Mouse (Mus musculus): ENCODE data around the gene Gm16253. TPM values are rescaled to one million over a fixed set of nuclear protein-coding genes. Genes with fewer than 3 reads are reported as not detected.
A peak's percentile ranks its signal among the peaks of the same experiment; 100 is the strongest.
"Not testable (repeated sequence)": the region's sequence is repeated elsewhere in the genome, so short reads cannot be mapped to it uniquely, and the experiment has no call there.

Gm16253 gene
- polyA plus RNA-seq, 1 experiment from 2014 or later, result 2.1 TPM

GRCm38 (mm10) chr3:96606007-96606406 lies 29.2 kb downstream of the Gm16253 start:
- peaks cover 41% of the 10 kb centered on the region for H3K4me1 ChIP-seq
- H3K36me3 ChIP-seq (replicated peaks); ATAC-seq (replicated peaks); H3K9me3 ChIP-seq; H3K4me2 ChIP-seq; H3K9ac ChIP-seq; H3K27ac ChIP-seq; H3K27me3 ChIP-seq (replicated peaks); H3K4me3 ChIP-seq: not testable (repeated sequence)
- 85% methylated on average over 4 of the region's 4 CpGs for WGBS

- H3K4me1 ChIP-seq, result peaks cover 41% of the 10 kb centered on the region
- H3K9me3 ChIP-seq, result no peaks in the 10 kb centered on the region
- H3K27me3 ChIP-seq (replicated peaks), result no peaks in the 10 kb centered on the region
- no peak overlapping the region for H3K4me2 ChIP-seq
- H3K9ac ChIP-seq, result no peak overlapping the region
- ATAC-seq (replicated peaks), result no peak
- WGBS, result 89% methylated on average over 4 of the region's 4 CpGs
- no peak overlapping the region for H3K4me3 ChIP-seq
- H3K36me3 ChIP-seq (replicated peaks), result no peaks in the 10 kb centered on the region
- no peak overlapping the region for H3K27ac ChIP-seq
Measured at GRCm38 (mm10) chr3:96606618-96607017, 29.8 kb downstream of the Gm16253 start.

- Histone ChIP-seq H3K4me3 (no peak overlapping the region), H3K36me3 (replicated peaks) (peaks cover 49% of the 10 kb centered on the region), H3K4me2 (no peak overlapping the region), H3K9ac (no peak overlapping the region), H3K27me3 (replicated peaks) (no peaks in the 10 kb centered on the region), H3K27ac (no peak overlapping the region), H3K9me3 (no peaks in the 10 kb centered on the region), H3K4me1 (no peaks in the 10 kb centered on the region)
- 94% methylated on average over 3 of the region's 3 CpGs for WGBS
- no peak for ATAC-seq (replicated peaks)
Measured at GRCm38 (mm10) chr3:96617941-96618340, 41.2 kb downstream of the Gm16253 start.

GRCm38 (mm10) chr3:96623201-96623600 lies 46.4 kb downstream of the Gm16253 start:
- H3K27ac ChIP-seq, result no peak overlapping the region
- no peaks in the 10 kb centered on the region for H3K27me3 ChIP-seq (replicated peaks)
- H3K4me3 ChIP-seq, result no peak overlapping the region
- H3K36me3 ChIP-seq (replicated peaks), result peaks cover 30% of the 10 kb centered on the region
- ATAC-seq (replicated peaks), result no peak
- H3K9me3 ChIP-seq, result no peaks in the 10 kb centered on the region
- 95% methylated on average over 4 of the region's 4 CpGs for WGBS
- no peak overlapping the region for H3K4me2 ChIP-seq
- no peaks in the 10 kb centered on the region for H3K4me1 ChIP-seq
- no peak overlapping the region for H3K9ac ChIP-seq

- ATAC-seq (replicated peaks), result peak; percentile 96
- under 1% methylated on average over 48 of the region's 48 CpGs for WGBS
- H3K4me2 ChIP-seq, result peak within 1 kb of the TSS; percentile 70
- peak within 1 kb of the TSS; percentile 73 for H3K4me3 ChIP-seq
- H3K27ac ChIP-seq, result peak within 1 kb of the TSS; percentile 79
- H3K27me3 ChIP-seq (replicated peaks), result no peaks in the 10 kb centered on the region
- peaks cover 20% of the 10 kb centered on the region for H3K4me1 ChIP-seq
- H3K36me3 ChIP-seq (replicated peaks), result peaks cover 7% of the 10 kb centered on the region; the same call in 1 of the 2 replicates
- H3K9me3 ChIP-seq, result no peaks in the 10 kb centered on the region
- H3K9ac ChIP-seq, result peak within 1 kb of the TSS; percentile 64
Measured at GRCm38 (mm10) chr3:96629729-96630600, 53.2 kb downstream of the Gm16253 start, which contains the start of gene Rbm8a. Rbm8a (plus strand) TSS chr3:96629933.

Other genes starting within 250 kb of the Gm16253 start
- gene BC107364, start 124.7 kb upstream of the Gm16253 start, polyA plus RNA-seq (2015; fragmentation: Nextera tagmentation; extraction: Ambion mirVana), result not detected in 2 replicates
- 1.2 and 1.4 TPM in 2 replicates for gene Hfe2, start 51.8 kb upstream of the Gm16253 start, polyA plus RNA-seq (2015; fragmentation: Nextera tagmentation; extraction: Ambion mirVana)
- gene Txnip, start 19.0 kb upstream of the Gm16253 start, polyA plus RNA-seq (2015; fragmentation: Nextera tagmentation; extraction: Ambion mirVana), result 52.0 TPM in 2 replicates
- gene Polr3gl, start 17.2 kb downstream of the Gm16253 start, polyA plus RNA-seq (2015; fragmentation: Nextera tagmentation; extraction: Ambion mirVana), result 35.7 and 36.9 TPM in 2 replicates
- gene Ankrd34a, start 19.7 kb downstream of the Gm16253 start, polyA plus RNA-seq (2015; fragmentation: Nextera tagmentation; extraction: Ambion mirVana), result 15.0 and 16.7 TPM in 2 replicates
- gene Lix1l, start 24.2 kb downstream of the Gm16253 start, polyA plus RNA-seq (2015; fragmentation: Nextera tagmentation; extraction: Ambion mirVana), result 3.9 and 4.5 TPM in 2 replicates
- 121 and 127 TPM in 2 replicates for gene Rbm8a, start 52.9 kb downstream of the Gm16253 start, polyA plus RNA-seq (2015; fragmentation: Nextera tagmentation; extraction: Ambion mirVana)
- 58.7 and 58.8 TPM in 2 replicates for gene Pex11b, start 58.4 kb downstream of the Gm16253 start, polyA plus RNA-seq (2015; fragmentation: Nextera tagmentation; extraction: Ambion mirVana)
- 0.11 and 0.34 TPM in 2 replicates for gene Gm42957, start 58.5 kb downstream of the Gm16253 start, polyA plus RNA-seq (2015; fragmentation: Nextera tagmentation; extraction: Ambion mirVana)
- 1.5 and 1.6 TPM in 2 replicates for gene Itga10, start 68.6 kb downstream of the Gm16253 start, polyA plus RNA-seq (2015; fragmentation: Nextera tagmentation; extraction: Ambion mirVana)
- gene Ankrd35, start 93.1 kb downstream of the Gm16253 start, polyA plus RNA-seq (2015; fragmentation: Nextera tagmentation; extraction: Ambion mirVana), result 2.1 TPM in 2 replicates
- gene Pias3, start 119.4 kb downstream of the Gm16253 start, polyA plus RNA-seq (2015; fragmentation: Nextera tagmentation; extraction: Ambion mirVana), result 37.8 and 38.7 TPM in 2 replicates
- 13.5 and 15.4 TPM in 2 replicates for gene Nudt17, start 131.6 kb downstream of the Gm16253 start, polyA plus RNA-seq (2015; fragmentation: Nextera tagmentation; extraction: Ambion mirVana)
- 33.7 and 33.8 TPM in 2 replicates for gene Polr3c, start 150.6 kb downstream of the Gm16253 start, polyA plus RNA-seq (2015; fragmentation: Nextera tagmentation; extraction: Ambion mirVana)
- gene Rnf115, start 150.7 kb downstream of the Gm16253 start, polyA plus RNA-seq (2015; fragmentation: Nextera tagmentation; extraction: Ambion mirVana), result 67.1 and 73.4 TPM in 2 replicates

Measured in midbrain, embryonic 15.5 days (tissue).